Mouse (Mus musculus) lung, embryonic 14.5 days (tissue): ENCODE data around the gene Kiss1r. TPM values are rescaled to one million over a fixed set of nuclear protein-coding genes. Genes with fewer than 3 reads are reported as not detected.

Experiments
- ATAC-seq: fragments of 200-750 bp; cut with Nextera tagmentation; 2 replicates; pipeline ENCODE4 v1.8.0; 2017; ENCODE audit warnings: mild to moderate bottlenecking, moderate TSS enrichment, moderate library complexity; ENCODE audit not compliant: insufficient read depth
- DNase-seq: peaks from one replicate; pipeline ENCODE4 v3.0.0-alpha.2; 2015
- H3K27ac ChIP-seq: fragments of 300-500 bp; sonication (generic); 2 replicates; pipeline ENCODE4 v1.5.1; 2014; ENCODE audit warnings: low read depth, mild to moderate bottlenecking, moderate library complexity
- H3K27me3 ChIP-seq: fragments of 300-500 bp; sonication (generic); 2 replicates; pipeline ENCODE4 v1.6.1; 2014; ENCODE audit warnings: low read length, control low read depth; ENCODE audit not compliant: insufficient read depth
- H3K36me3 ChIP-seq: fragments of 300-500 bp; sonication (generic); 2 replicates; pipeline ENCODE4 v1.6.1; 2014; ENCODE audit warnings: control low read depth; ENCODE audit not compliant: insufficient read depth
- H3K4me1 ChIP-seq: fragments of 300-500 bp; sonication (generic); 2 replicates; pipeline ENCODE4 v1.6.1; 2014; ENCODE audit warnings: antibody characterized with exemption, control low read depth; ENCODE audit not compliant: insufficient read depth
- H3K4me2 ChIP-seq: fragments of 300-500 bp; sonication (generic); 2 replicates; pipeline ENCODE4 v1.6.1; 2014; ENCODE audit warnings: mild to moderate bottlenecking
- H3K4me3 ChIP-seq: fragments of 300-500 bp; sonication (generic); 2 replicates; pipeline ENCODE4 v1.5.1; 2014; ENCODE audit warnings: low read depth, low read length
- H3K9ac ChIP-seq: fragments of 300-500 bp; sonication (generic); 2 replicates; pipeline ENCODE4 v1.6.1; 2014
- H3K9me3 ChIP-seq: fragments of 300-500 bp; sonication (generic); 2 replicates; pipeline ENCODE4 v1.6.1; 2016; ENCODE audit warnings: low read depth, low read length, control low read depth
- CTCF ChIP-seq: IDR thresholded peaks from 2 replicates; pipeline ENCODE4 v1.5.1; 2016; ENCODE audit warnings: antibody characterized with exemption, low read depth
- WGBS: fragments of 180-500 bp; shearing (Covaris S2); extraction: QIAGEN DNeasy Blood & Tissue Kit; methylation state at CpG from one replicate; pipeline ENCODE4 v1.1.7; 2014; 5-methylcytosine and 5-hydroxymethylcytosine counted together
- polyA plus RNA-seq: library from polyadenylated mRNA; unstranded; fragments of >200 nt; fragmentation: Nextera tagmentation; extraction: Ambion mirVana; gene quantifications from 2 replicates; pipeline ENCODE4 v1.2.1, GENCODE M21; 2014

Kiss1r gene
- polyA plus RNA-seq, 1 experiment from 2014 or later, result 1.2 TPM

GRCm38 (mm10) chr10:79925785-79926490 lies 9.2 kb downstream of the Kiss1r start:
- peaks cover 4% of the 10 kb centered on the region; the same call in 1 of the 2 replicates for H3K36me3 ChIP-seq
- peak overlapping the region; percentile 94 for H3K4me3 ChIP-seq
- no peak overlapping the region for H3K27ac ChIP-seq
- no peaks in the 10 kb centered on the region for H3K9me3 ChIP-seq
- WGBS, result 7% methylated on average over 15 of the region's 15 CpGs
- H3K4me1 ChIP-seq, result peaks cover 8% of the 10 kb centered on the region
- peak overlapping the region; percentile 98 for H3K4me2 ChIP-seq
- H3K27me3 ChIP-seq, result peaks cover 25% of the 10 kb centered on the region
- ATAC-seq (peak; percentile 2; the same call in 1 of the 2 replicates), DNase-seq (peak; percentile 42)
- peak overlapping the region; percentile 64 for H3K9ac ChIP-seq
- TF ChIP-seq CTCF, result no peak

GRCm38 (mm10) chr10:79926491-79927323 lies 9.9 kb downstream of the Kiss1r start, which contains the start of gene Arid3a:
TSS of gene Arid3a (plus strand) at chr10:79927043.
- WGBS, result under 1% methylated on average over 63 of the region's 63 CpGs
- Histone ChIP-seq H3K4me1 (peaks cover 8% of the 10 kb centered on the region), H3K4me2 (peak within 1 kb of the TSS; percentile 98), H3K27ac (peak within 1 kb of the TSS; percentile 97), H3K4me3 (peak within 1 kb of the TSS; percentile 94), H3K9ac (peak within 1 kb of the TSS; percentile 87), H3K9me3 (no peaks in the 10 kb centered on the region), H3K27me3 (peaks cover 18% of the 10 kb centered on the region), H3K36me3 (peaks cover 12% of the 10 kb centered on the region)
- TF ChIP-seq CTCF, result no peak
- ATAC-seq, result peak; percentile 68
- peak; percentile 96 for DNase-seq

GRCm38 (mm10) chr10:79927324-79928029 lies 10.7 kb downstream of the Kiss1r start:
- H3K27ac ChIP-seq, result peak overlapping the region; percentile 97
- DNase-seq (peak; percentile 80), ATAC-seq (peak; percentile 36)
- H3K36me3 ChIP-seq, result peaks cover 20% of the 10 kb centered on the region
- peaks cover 10% of the 10 kb centered on the region for H3K27me3 ChIP-seq
- peak overlapping the region; percentile 94 for H3K4me3 ChIP-seq
- peak overlapping the region; percentile 87 for H3K9ac ChIP-seq
- peak; percentile 51 for TF ChIP-seq CTCF
- peak overlapping the region; percentile 98 for H3K4me2 ChIP-seq
- WGBS, result under 1% methylated on average over 54 of the region's 54 CpGs
- H3K4me1 ChIP-seq, result peaks cover 13% of the 10 kb centered on the region
- H3K9me3 ChIP-seq, result no peaks in the 10 kb centered on the region

GRCm38 (mm10) chr10:79928030-79928694 lies 11.4 kb downstream of the Kiss1r start:
- TF ChIP-seq CTCF, result no peak
- Histone ChIP-seq H3K4me2 (peak overlapping the region; percentile 98), H3K4me1 (peaks cover 19% of the 10 kb centered on the region), H3K36me3 (peaks cover 25% of the 10 kb centered on the region), H3K9me3 (no peaks in the 10 kb centered on the region), H3K27ac (peak overlapping the region; percentile 97), H3K27me3 (peaks cover 3% of the 10 kb centered on the region; the same call in 1 of the 2 replicates), H3K9ac (peak overlapping the region; percentile 87), H3K4me3 (peak overlapping the region; percentile 94)
- ATAC-seq, result no peak
- 1% methylated on average over 29 of the region's 29 CpGs for WGBS
- peak; percentile 73 for DNase-seq

- H3K27me3 ChIP-seq, result no peaks in the 10 kb centered on the region
- peak overlapping the region; percentile 65 for H3K27ac ChIP-seq
- TF ChIP-seq CTCF, result no peak
- H3K4me1 ChIP-seq, result peaks cover 27% of the 10 kb centered on the region
- DNase-seq (no peak), ATAC-seq (no peak)
- WGBS, result 21% methylated on average over 9 of the region's 9 CpGs
- H3K9me3 ChIP-seq, result no peaks in the 10 kb centered on the region
- peak overlapping the region; percentile 94 for H3K4me3 ChIP-seq
- H3K36me3 ChIP-seq, result peaks cover 30% of the 10 kb centered on the region
- H3K9ac ChIP-seq, result peak overlapping the region; percentile 36; the same call in 1 of the 2 replicates
- H3K4me2 ChIP-seq, result peak overlapping the region; percentile 98
Measured at GRCm38 (mm10) chr10:79928907-79929701, 12.3 kb downstream of the Kiss1r start.
